Mouse (Mus musculus): ENCODE results near the gene Svs1.

Gene Svs1

DNA sequence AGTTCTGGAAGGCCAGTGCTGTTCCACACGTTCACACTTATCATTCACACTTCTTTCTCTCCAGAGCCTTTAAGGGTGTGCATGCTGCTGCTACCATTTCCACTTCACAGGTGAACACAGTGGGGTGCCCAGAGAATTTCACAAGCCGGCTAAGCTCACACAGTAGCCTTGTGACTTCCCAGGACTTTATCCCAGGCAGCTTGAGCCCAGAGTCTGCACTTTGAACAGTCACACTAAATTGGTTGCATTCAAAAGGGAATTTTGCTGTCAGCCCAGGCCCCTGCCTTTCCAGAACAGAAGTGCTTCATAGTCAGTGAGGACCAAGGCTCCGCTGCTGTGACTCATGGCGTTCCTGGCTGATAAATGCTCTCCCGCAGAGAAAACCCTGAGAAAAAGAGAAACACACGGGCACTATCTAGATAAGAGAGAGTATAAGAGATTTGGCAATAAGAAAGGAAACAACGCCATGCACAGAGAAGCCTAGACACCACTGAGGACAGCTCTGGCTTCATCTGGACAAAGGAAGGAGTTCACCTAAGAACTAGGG, at the start of gene Svs1:
Gene Svs1 (plus strand): TSS at position 418 of the 547 bp plus-strand sequence.
- in situ Hi-C loops (cut with MboI, MseI): no loop called here

DNA sequence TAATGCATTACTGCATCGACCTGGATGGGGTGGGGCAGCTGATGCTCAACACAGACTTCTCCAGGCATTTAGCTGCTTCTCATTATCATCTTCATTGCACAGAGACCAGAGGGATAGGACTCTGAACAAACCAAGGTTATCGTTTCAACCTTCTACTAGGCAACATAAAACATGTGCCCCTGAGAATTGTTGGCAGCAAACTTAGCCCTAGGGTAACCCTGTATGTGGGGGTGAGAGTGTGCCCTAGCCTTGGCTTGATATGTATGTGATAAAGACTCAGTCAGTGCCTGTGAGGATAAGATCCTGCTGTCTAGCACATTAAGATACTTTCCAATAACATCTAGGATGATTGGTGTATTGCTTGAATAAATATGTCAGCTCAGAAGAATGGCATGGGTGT, 37.1 kb upstream of the Svs1 start:
- in situ Hi-C loops (cut with MboI, MseI): no loop called here

GRCm38 (mm10) chr6:48950676-48951075, 36.0 kb upstream of the Svs1 start:
- in situ Hi-C loops (cut with MboI, MseI): loop anchor here in 1 of 2 experiments (25.0 kb wide), 1 partner anchor 1937 kb away; no protein-coding TSS in a partner anchor

- in situ Hi-C loops (cut with MboI, MseI): loop anchor here in 1 of 2 experiments (25.0 kb wide), 1 partner anchor 1936 kb away; no protein-coding TSS in a partner anchor
Measured at GRCm38 (mm10) chr6:48951630-48952029, 35.0 kb upstream of the Svs1 start.

GRCm38 (mm10) chr6:48953220-48953619, 33.4 kb upstream of the Svs1 start:
- in situ Hi-C loops (cut with MboI, MseI): loop anchor here in 1 of 2 experiments (25.0 kb wide), 1 partner anchor 1934 kb away; no protein-coding TSS in a partner anchor

- in situ Hi-C loops (cut with MboI, MseI): loop anchor here in 1 of 2 experiments (25.0 kb wide), 1 partner anchor 1933 kb away; no protein-coding TSS in a partner anchor
Measured at GRCm38 (mm10) chr6:48954211-48954610, 32.5 kb upstream of the Svs1 start.

GRCm38 (mm10) chr6:48954946-48955345, 31.7 kb upstream of the Svs1 start:
- in situ Hi-C loops (cut with MboI, MseI): loop anchor here (5.0 to 25.0 kb wide), 2 partner anchors 93 to 1932 kb away; no protein-coding TSS in a partner anchor

- in situ Hi-C loops (cut with MboI, MseI): loop anchor here (5.0 to 25.0 kb wide), 2 partner anchors 94 to 1931 kb away; no protein-coding TSS in a partner anchor
Measured at GRCm38 (mm10) chr6:48956785-48957184, 29.9 kb upstream of the Svs1 start.

- in situ Hi-C loops (cut with MboI, MseI): loop anchor here (5.0 to 25.0 kb wide), 2 partner anchors 96 to 1929 kb away; no protein-coding TSS in a partner anchor
Measured at GRCm38 (mm10) chr6:48958053-48958452, 28.6 kb upstream of the Svs1 start.

DNA sequence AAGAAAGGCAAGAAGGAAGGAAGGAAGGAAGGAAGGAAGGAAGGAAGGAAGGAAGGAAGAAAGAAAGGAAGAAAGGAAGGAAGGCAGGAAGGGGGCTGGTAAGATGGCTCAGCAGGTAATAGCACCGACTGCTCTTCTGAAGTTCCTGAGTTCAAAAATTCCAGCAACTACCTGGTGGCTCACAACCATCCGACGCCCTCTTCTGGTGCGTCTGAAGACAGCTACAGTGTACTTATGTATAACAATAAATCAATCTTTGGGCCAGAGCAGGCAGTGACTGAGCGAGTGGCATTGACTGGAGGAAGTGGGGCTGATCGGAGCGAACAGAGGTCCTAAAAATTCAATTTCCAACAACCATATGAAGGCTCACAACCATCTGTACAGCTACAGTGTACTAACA, 27.5 kb upstream of the Svs1 start:
- in situ Hi-C loops (cut with MboI, MseI): loop anchor here (5.0 to 25.0 kb wide), 2 partner anchors 97 to 1928 kb away; no protein-coding TSS in a partner anchor

DNA sequence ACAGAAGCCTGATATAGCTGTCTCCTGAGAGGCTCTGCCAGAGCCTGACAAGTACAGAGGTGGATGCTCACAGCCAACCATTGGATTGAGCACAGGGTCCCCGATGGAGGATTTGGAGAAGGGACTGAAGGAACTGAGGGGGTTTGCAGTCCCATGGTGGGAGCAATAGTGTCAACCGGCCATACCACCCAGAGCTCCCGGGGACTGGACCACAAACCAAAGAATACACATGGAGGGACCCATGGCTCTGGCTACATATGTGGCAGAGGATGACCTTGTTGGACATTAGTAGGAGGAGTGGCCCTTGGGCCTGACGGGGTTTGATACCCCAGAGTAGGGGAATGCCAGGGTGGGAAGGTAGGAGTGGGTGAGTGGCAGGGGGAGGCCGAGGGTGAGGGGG, 20.0 kb upstream of the Svs1 start:
- in situ Hi-C loops (cut with MboI, MseI): loop anchor here in 1 of 2 experiments (25.0 kb wide), 1 partner anchor 1921 kb away; no protein-coding TSS in a partner anchor

DNA sequence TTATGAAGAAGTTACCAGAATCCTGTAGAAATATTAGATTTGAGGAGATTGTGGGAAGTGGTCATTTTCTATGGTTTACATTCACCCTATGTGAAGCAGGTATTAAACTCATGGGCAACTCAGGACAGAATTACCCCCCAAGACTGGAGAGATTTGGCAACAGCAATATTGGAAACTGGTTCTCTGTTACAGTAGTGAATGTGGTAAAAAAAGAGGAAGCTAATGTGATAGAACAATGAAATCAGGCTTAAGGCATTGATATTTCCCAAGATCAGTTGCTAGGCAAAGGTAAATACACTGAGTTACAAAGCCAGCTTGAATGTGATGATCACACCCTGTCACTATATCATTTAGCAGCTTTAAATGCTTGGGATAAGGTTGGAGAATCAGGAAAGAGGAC, 18.8 kb upstream of the Svs1 start:
- in situ Hi-C loops (cut with MboI, MseI): loop anchor here in 1 of 2 experiments (25.0 kb wide), 1 partner anchor 1919 kb away; no protein-coding TSS in a partner anchor

DNA sequence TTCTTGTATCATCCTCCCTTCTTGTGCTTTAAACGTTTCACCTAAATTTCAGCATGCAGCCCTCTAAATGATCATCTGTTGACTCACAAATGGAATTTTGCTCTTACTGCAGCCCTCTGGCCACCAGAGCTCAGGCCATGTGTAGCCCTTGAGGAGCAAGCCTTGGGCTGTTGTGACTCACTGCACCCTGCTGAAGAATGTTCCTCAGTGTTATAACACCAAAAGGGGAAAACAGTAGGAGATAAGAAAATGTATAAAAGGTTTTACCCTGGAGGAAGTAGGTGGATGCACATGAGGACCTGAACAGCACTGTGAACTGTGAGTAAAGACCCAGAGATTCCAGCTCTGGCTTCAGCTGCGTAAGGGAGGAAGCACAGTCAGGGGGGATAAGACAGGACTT, 12.0 kb upstream of the Svs1 start, which contains the start of gene Doxl2:
Gene Doxl2 (plus strand): TSS at position 301 of the 400 bp plus-strand sequence.
- in situ Hi-C loops (cut with MboI, MseI): loop anchor here in 1 of 2 experiments (25.0 kb wide), 1 partner anchor 1913 kb away; no protein-coding TSS in a partner anchor

- in situ Hi-C loops (cut with MboI, MseI): no loop called here
Measured at GRCm38 (mm10) chr6:48979616-48980015, 7.0 kb upstream of the Svs1 start.

DNA sequence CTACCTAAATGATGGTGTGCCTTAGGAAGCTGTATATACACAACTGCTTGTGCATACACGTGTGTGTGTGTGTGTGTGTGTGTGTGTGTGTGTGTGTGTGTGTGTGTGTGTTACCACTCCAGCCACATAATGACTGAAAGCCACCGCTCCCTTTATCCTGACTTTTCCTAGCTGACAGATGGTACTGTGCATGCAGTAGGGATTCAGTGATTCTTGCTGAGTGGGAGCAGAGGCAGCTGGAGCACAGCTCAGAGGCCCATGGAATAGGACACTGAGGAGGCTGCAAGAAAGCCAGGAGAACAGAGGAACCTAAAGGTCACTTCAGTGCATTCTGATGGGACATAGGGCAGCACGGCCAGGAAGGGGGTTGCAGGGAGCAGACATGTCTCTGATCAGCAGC, 4.4 kb upstream of the Svs1 start:
- in situ Hi-C loops (cut with MboI, MseI): no loop called here

DNA sequence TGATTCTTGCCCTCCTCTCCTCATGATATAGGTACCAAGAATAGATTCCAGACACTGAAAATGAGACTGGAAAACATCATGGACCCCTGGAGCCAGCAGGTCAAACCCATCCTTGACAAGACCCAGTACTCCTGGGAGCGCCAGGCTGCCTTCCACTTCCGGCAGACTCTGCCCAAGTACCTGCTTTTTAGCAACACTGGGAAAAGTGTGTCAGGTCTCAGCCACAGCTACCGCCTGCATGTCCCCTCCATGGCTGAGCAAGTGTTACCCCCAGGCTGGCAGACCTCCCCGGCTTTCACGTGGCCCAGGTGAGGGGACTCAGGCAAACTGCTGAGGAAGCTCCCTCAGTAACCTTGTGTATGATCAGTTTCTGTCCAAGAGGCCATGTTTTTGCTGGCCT, 3.3 kb downstream of the Svs1 start:
- in situ Hi-C loops (cut with MboI, MseI): no loop called here

DNA sequence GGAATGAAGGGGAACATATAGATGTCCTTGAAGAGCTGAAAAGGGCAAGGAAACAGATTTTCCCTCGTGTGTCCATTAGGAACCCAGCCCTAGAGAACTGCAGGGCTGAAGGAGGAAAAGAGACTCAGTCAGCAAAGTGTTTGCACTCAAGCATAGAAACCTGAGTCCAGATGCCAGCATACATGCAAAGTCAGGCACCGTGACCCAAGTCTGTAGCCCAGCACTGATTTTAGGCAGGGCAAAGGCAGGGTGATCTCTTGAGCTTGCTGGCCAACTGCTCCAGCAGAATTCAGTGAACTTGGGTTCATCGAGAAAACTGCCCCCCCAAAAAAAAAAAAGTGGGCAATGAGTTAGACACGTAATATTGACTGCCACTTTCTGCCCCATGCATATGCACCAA, 5.3 kb downstream of the Svs1 start:
- in situ Hi-C loops (cut with MboI, MseI): no loop called here

DNA sequence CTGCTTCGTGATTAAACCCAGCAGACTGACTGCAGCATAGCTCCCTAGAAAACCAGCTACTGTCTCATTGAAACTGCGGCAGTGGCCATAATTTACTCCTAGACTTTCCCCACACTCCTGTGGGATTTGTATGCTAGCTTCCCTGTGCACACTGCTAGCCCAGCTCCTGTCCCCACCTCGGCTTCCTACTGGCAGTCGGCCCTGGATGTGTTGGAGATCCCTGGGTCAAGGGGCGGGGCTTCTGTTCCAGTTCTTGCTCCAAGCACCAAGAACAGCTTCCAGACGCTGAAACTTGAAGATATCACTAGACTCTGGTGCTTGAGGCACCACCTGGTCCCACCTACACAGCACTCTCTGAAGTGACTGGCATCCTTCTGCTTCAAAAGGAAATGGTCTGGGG, 11.5 kb downstream of the Svs1 start:
- in situ Hi-C loops (cut with MboI, MseI): no loop called here

- in situ Hi-C loops (cut with MboI, MseI): no loop called here
Measured at GRCm38 (mm10) chr6:48998796-48999195, 12.1 kb downstream of the Svs1 start.

DNA sequence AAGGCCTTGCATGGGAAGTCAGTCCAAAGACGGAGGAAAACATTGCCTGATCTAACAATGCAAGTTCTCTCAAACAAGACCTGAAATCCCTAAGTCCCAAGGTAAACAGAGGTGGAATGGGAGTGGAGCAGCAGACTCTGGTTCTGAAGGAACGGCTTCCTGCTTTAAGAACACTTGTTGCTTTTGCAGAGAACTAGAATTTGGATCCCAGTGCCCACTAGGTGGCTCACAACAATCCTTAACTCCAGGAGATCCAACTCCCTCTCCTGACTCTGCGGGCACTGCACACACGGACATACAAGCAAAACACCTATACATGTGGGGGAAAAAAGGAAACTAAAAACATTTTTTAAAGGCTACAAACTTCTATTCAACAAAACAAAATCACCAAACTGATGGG, 16.7 kb downstream of the Svs1 start:
- in situ Hi-C loops (cut with MboI, MseI): no loop called here

DNA sequence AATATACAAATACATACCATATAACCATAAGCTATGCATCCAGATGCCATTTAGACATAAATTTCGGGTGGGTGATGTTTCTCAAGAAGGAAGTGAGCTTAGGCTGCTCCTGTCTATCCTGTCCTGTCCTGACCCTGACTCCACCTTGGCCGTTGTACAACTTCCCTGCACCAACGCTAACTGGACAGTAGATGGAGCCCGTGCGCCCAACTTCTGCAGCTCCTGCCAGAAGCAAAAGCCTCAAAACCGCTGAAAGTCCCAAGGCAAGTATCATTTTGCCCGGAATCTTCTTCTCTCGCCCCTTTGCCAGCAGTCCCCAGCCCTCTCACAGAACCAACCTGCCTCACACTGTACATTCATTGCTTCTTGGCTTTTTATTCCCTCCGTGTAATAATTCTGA, 21.3 kb downstream of the Svs1 start:
- in situ Hi-C loops (cut with MboI, MseI): no loop called here

DNA sequence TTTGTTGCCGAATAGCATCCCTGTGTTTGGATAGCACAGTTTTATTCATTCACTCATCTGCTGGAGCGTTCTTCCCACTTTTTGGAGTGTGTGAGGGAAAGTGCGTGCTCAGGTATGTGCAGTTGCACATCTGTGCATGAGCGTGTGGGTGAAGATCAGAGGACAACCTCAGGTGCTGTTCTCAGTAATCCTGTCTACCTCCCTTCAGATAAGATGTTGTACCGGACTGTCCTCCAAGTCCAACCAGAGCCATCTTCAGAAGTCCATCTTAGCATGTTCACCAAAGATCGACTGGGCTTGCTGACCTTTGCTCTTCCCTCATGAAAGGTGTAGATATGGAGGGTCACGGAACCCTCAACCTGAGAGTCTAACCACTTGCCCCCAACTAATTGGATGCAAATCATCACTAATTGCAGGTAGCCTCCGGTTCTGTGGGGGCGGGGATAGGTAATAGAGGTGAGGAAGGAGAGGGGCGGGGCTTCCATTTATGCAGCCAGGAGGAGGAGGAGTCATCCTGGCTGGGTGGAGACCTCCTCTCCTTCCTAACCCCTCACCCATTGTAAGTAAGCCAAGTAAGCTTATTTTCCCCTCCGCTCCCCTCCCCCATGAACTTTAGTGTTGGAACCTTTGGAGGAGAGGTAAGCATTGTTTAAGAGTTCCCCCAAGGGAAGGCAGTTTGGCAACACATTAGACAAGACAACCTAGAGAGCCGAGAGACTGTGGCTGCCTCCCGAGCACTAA, 21.9 kb downstream of the Svs1 start:
- in situ Hi-C loops (cut with MboI, MseI): no loop called here
